In the genomic region with DNA sequence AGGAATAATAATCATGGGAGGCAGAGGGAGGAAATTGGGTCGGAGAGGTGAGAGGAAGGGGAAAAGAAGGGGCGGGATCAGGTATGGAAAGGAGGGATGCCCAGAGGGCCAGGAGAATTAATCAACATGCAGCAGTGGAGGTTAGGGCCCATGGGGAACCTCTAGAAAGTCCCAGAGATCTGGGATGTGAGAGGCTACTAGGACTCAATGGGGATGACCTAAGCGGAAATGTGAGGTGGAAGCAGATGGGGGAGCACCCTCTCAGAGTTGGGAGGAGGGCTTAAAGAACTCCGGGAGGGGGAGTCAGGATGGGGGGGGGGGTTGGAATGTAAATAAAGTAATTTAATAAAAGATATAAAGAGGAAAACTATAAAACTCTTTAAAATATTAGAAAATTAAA, we compare ENCODE assay signal across 9 mouse cellular contexts. TPM values are rescaled to one million over a fixed set of nuclear protein-coding genes. Genes with fewer than 3 reads are reported as not detected.
DNase-seq lines count a peak whose midpoint lies in the region; ATAC-seq and TF ChIP-seq lines count a peak whose summit lies in the region.
"Had no signal": no experiment of that assay in that cellular context is flagged by ENCODE, and none has a peak within 500 bp of the region (broad histone marks: within the 10 kb centered on the region; RNA-seq: fewer than 3 reads in every experiment).

No protein-coding gene starts in this region.

- H3K27ac ChIP-seq in midbrain, embryonic 14.5 days (replicated peaks; ENCODE audit: low read depth, low read length) = no peak overlapping the region
- no peak overlapping the region for H3K27ac ChIP-seq in midbrain, embryonic 13.5 days
- H3K27ac ChIP-seq in intestine, embryonic 16.5 days (ENCODE audit: low read length) = no peak overlapping the region
- no peak overlapping the region for H3K27ac ChIP-seq in stomach, postnatal 0 days (replicated peaks)

- H3K4me1 ChIP-seq in midbrain, embryonic 14.5 days (ENCODE audit: control insufficient read depth, insufficient read depth, low read length) = no peaks in the 10 kb centered on the region
- peaks cover 8% of the 10 kb centered on the region for H3K4me1 ChIP-seq in midbrain, embryonic 13.5 days (replicated peaks)
- H3K4me1 ChIP-seq in intestine, embryonic 16.5 days (ENCODE audit: control insufficient read depth, insufficient read depth, low read length) = peaks cover 4% of the 10 kb centered on the region; the same call in 1 of the 2 replicates
- H3K4me1 ChIP-seq in stomach, postnatal 0 days (replicated peaks; ENCODE audit: control insufficient read depth, insufficient read depth) = no peaks in the 10 kb centered on the region

- no peak overlapping the region for H3K9ac ChIP-seq in midbrain, embryonic 14.5 days (replicated peaks; ENCODE audit: low read length)
- no peak overlapping the region for H3K9ac ChIP-seq in midbrain, embryonic 13.5 days (replicated peaks)
- H3K9ac ChIP-seq in intestine, embryonic 16.5 days (ENCODE audit: low read depth, low read length) = no peak overlapping the region
- H3K9ac ChIP-seq in stomach, postnatal 0 days (ENCODE audit: low read length) = no peak overlapping the region

- peak overlapping the region; percentile 71 for H3K4me2 ChIP-seq in midbrain, embryonic 14.5 days (ENCODE audit: low read length)
- H3K4me2 ChIP-seq in midbrain, embryonic 13.5 days (replicated peaks) = no peak overlapping the region
- H3K4me2 ChIP-seq in intestine, embryonic 16.5 days (ENCODE audit: low read depth, low read length) = peak overlapping the region; percentile 81
- peak overlapping the region; percentile 75 for H3K4me2 ChIP-seq in stomach, postnatal 0 days (replicated peaks; ENCODE audit: low read depth)

- TF ChIP-seq CTCF in stomach, postnatal 0 days (IDR thresholded peaks at IDR 0.05; ENCODE audit: low read depth) = no peak

- H3K4me3 ChIP-seq in midbrain, embryonic 14.5 days (replicated peaks; ENCODE audit: low read depth, low read length) = no peak overlapping the region
- H3K4me3 ChIP-seq in midbrain, embryonic 13.5 days (replicated peaks) = no peak overlapping the region
- no peak overlapping the region for H3K4me3 ChIP-seq in intestine, embryonic 16.5 days (ENCODE audit: low read length)
- H3K4me3 ChIP-seq in stomach, postnatal 0 days (ENCODE audit: low read depth, low read length) = peak overlapping the region; percentile 96

- intact Hi-C loops in heart, postnatal 36 days (cut with DNase I) = loop anchor here (10.0 kb wide), 2 partner anchors 209 to 439 kb away; a partner anchor contains a TSS

- H3K36me3 ChIP-seq in midbrain, embryonic 14.5 days (ENCODE audit: control insufficient read depth, insufficient read depth, low read length) = peaks cover 12% of the 10 kb centered on the region
- peaks cover 9% of the 10 kb centered on the region for H3K36me3 ChIP-seq in midbrain, embryonic 13.5 days
- no peaks in the 10 kb centered on the region for H3K36me3 ChIP-seq in intestine, embryonic 16.5 days (ENCODE audit: control insufficient read depth, insufficient read depth, low read length)
- H3K36me3 ChIP-seq in stomach, postnatal 0 days (ENCODE audit: control insufficient read depth, insufficient read depth, low read length) = no peaks in the 10 kb centered on the region

- H3K27me3 ChIP-seq in midbrain, embryonic 14.5 days (ENCODE audit: control insufficient read depth, insufficient read depth, low read length) = no peaks in the 10 kb centered on the region
- no peaks in the 10 kb centered on the region for H3K27me3 ChIP-seq in midbrain, embryonic 13.5 days
- H3K27me3 ChIP-seq in intestine, embryonic 16.5 days (replicated peaks; ENCODE audit: control insufficient read depth, insufficient read depth, low read length) = no peaks in the 10 kb centered on the region
- H3K27me3 ChIP-seq in stomach, postnatal 0 days (ENCODE audit: control insufficient read depth, insufficient read depth, low read length) = no peaks in the 10 kb centered on the region
- H3K27me3 ChIP-seq: Patski had no signal

- peak; percentile 88 for DNase-seq in heart, adult 11 months
- DNase-seq in heart, postnatal 36 days = no peak
- no peak for DNase-seq in midbrain, embryonic 14.5 days
- DNase-seq in stomach, postnatal 0 days (ENCODE audit: low spot score) = no peak
- no peak for DNase-seq in thymus, postnatal 4 days

- 77% methylated on average over 4 of the region's 4 CpGs for WGBS in midbrain, embryonic 14.5 days
- 83% methylated on average over 4 of the region's 4 CpGs for WGBS in midbrain, embryonic 13.5 days
- WGBS in intestine, embryonic 16.5 days = 70% methylated on average over 4 of the region's 4 CpGs
- 72% methylated on average over 4 of the region's 4 CpGs for WGBS in stomach, postnatal 0 days

- H3K9me3 ChIP-seq in midbrain, embryonic 14.5 days (ENCODE audit: control insufficient read depth, low read length) = no peaks in the 10 kb centered on the region
- no peaks in the 10 kb centered on the region for H3K9me3 ChIP-seq in midbrain, embryonic 13.5 days
- no peaks in the 10 kb centered on the region for H3K9me3 ChIP-seq in intestine, embryonic 16.5 days (ENCODE audit: control insufficient read depth, low read length)
- no peaks in the 10 kb centered on the region for H3K9me3 ChIP-seq in stomach, postnatal 0 days (ENCODE audit: control insufficient read depth, low read length)

- TF ChIP-seq EP300 in stomach, postnatal 0 days (optimal IDR thresholded peaks at IDR 0.05) = no peak

- no peak for ATAC-seq in midbrain, embryonic 14.5 days (ENCODE audit: low FRiP score, low TSS enrichment)
- no peak for ATAC-seq in midbrain, embryonic 13.5 days
- no peak for ATAC-seq in intestine, embryonic 16.5 days
- no peak for ATAC-seq in stomach, postnatal 0 days (ENCODE audit: low FRiP score, low TSS enrichment)
- no peak for ATAC-seq in monocyte, adult 5-6 weeks (replicated peaks; ENCODE audit: insufficient number of reproducible peaks, low FRiP score, low TSS enrichment, poor library complexity, severe bottlenecking)

RNA-seq across cellular contexts. Expression of a gene that starts 0.9 kb away (rescaled TPM):
- total RNA-seq in heart, postnatal 36 days (2021) = 10 to 100 TPM; 16.1 to 16.8 TPM
- polyA plus RNA-seq in midbrain, embryonic 14.5 days (2014; fragmentation: Nextera tagmentation; extraction: Ambion mirVana) = 22.1 and 24.4 TPM in 2 replicates
- 20.1 and 21.4 TPM in 2 replicates for polyA plus RNA-seq in midbrain, embryonic 13.5 days (2015; fragmentation: Nextera tagmentation; extraction: Ambion mirVana)
- polyA plus RNA-seq in intestine, embryonic 16.5 days (2015; fragmentation: Nextera tagmentation; extraction: Ambion mirVana) = 10.1 and 11.3 TPM in 2 replicates
- 5.4 and 7.6 TPM in 2 replicates for polyA plus RNA-seq in stomach, postnatal 0 days (2015; fragmentation: Nextera tagmentation; extraction: Ambion mirVana)
- 45.0 to 72.6 TPM (median 60.1 TPM) in 3 replicates for total RNA-seq in monocyte, adult 5-6 weeks (2017)
